Mouse (Mus musculus) heart, postnatal 36 days (tissue): Measurements from ENCODE around the gene Ckap4. TPM values are rescaled to one million over a fixed set of nuclear protein-coding genes. Genes with fewer than 3 reads are reported as not detected.

ENCODE experiments used
- total RNA-seq, 2 experiments: library from RNA; stranded (reverse); gene quantifications; 2 replicates each; pipeline ENCODE4 v1.2.3; 2021

The Ckap4 gene
- total RNA-seq, 2 experiments from 2014 or later, result 28.4 to 32.0 TPM

Other genes with a start within 250 kb of the Ckap4 start
- 10 to 100 TPM; 24.6 to 36.3 TPM for gene Nuak1, start 93.5 kb downstream of the Ckap4 start, total RNA-seq
- gene Tcp11l2, start 42.6 kb upstream of the Ckap4 start, total RNA-seq, result 100 to 1,000 TPM; 131 to 192 TPM
- gene Polr3b, start 88.2 kb upstream of the Ckap4 start, total RNA-seq, result 10 to 100 TPM; 13.1 to 13.9 TPM
- gene Rfx4, start 222.0 kb upstream of the Ckap4 start, total RNA-seq, result under 1 TPM in 1 of 2 experiments, not detected in 1; 0.08 TPM